Mouse (Mus musculus) myocyte (in vitro differentiated cells): ENCODE data around the gene Ptprs. TPM values are rescaled to one million over a fixed set of nuclear protein-coding genes. Genes with fewer than 3 reads are reported as not detected.

Experiments used
- H3K27me3 ChIP-seq: one replicate; pipeline ENCODE4 v1.6.1; 2011; ENCODE audit not compliant: control insufficient read depth, insufficient read depth, insufficient read length
- H3K36me3 ChIP-seq: one replicate; pipeline ENCODE4 v1.6.1; 2011; ENCODE audit not compliant: control insufficient read depth, insufficient read depth
- H3K4me2 ChIP-seq: one replicate; pipeline ENCODE4 v1.6.1; 2011; ENCODE audit warnings: low read depth, control low read depth
- H3K4me3 ChIP-seq: one replicate; pipeline ENCODE4 v1.5.1; 2011; ENCODE audit warnings: mild to moderate bottlenecking, control low read depth, moderate library complexity
- H3K79me2 ChIP-seq: one replicate; pipeline ENCODE4 v1.6.1; 2011; ENCODE audit not compliant: control insufficient read depth, insufficient read depth
- H3ac ChIP-seq: one replicate; pipeline ENCODE4 v1.6.1; 2011; ENCODE audit not compliant: control insufficient read depth, insufficient read length
- CEBPB ChIP-seq: IDR thresholded peaks from 2 replicates; pipeline ENCODE4 v1.6.1; 2011; ENCODE audit warnings: mild to moderate bottlenecking, moderate library complexity; ENCODE audit not compliant: poor library complexity, insufficient read depth, severe bottlenecking
- E2F4 ChIP-seq: IDR thresholded peaks from one replicate; pipeline ENCODE4 v1.6.1; 2011; ENCODE audit warnings: mild to moderate bottlenecking, control low read depth, moderate library complexity; ENCODE audit not compliant: insufficient read depth
- MAX ChIP-seq: IDR thresholded peaks from one replicate; pipeline ENCODE4 v1.6.1; 2011; ENCODE audit warnings: low read depth, mild to moderate bottlenecking, control low read depth
- MYOD1 ChIP-seq, 3 experiments: IDR thresholded peaks; one replicate each; pipeline ENCODE4 v1.6.1; 2011; ENCODE audit warnings: control low read depth in 2 of 3, low read depth in 2 of 3, mild to moderate bottlenecking in 2 of 3, moderate library complexity in 1 of 3; ENCODE audit not compliant: insufficient read length in 2 of 3, control insufficient read depth in 1 of 3
- MYOG ChIP-seq, 3 experiments: IDR thresholded peaks; one replicate each; pipeline ENCODE4 v1.6.1; 2011; ENCODE audit warnings: control low read depth in 2 of 3, low read depth in 2 of 3, mild to moderate bottlenecking in 2 of 3; ENCODE audit not compliant: insufficient read length in 2 of 3, control insufficient read depth in 1 of 3, insufficient read depth in 1 of 3
- POLR2A ChIP-seq: IDR thresholded peaks from one replicate; pipeline ENCODE4 v1.6.1; 2011; ENCODE audit warnings: low read depth, mild to moderate bottlenecking, control low read depth, moderate library complexity; ENCODE audit not compliant: insufficient read length
- POLR2AphosphoS2 ChIP-seq: IDR thresholded peaks from one replicate; pipeline ENCODE4 v1.6.1; 2011; ENCODE audit warnings: low read depth, control low read depth; ENCODE audit not compliant: insufficient read length
- REST ChIP-seq: IDR thresholded peaks from one replicate; pipeline ENCODE4 v1.6.1; 2011; ENCODE audit warnings: mild to moderate bottlenecking, control low read depth, moderate library complexity; ENCODE audit not compliant: insufficient read depth, insufficient read length
- SRF ChIP-seq: IDR thresholded peaks from one replicate; pipeline ENCODE4 v1.6.1; 2011; ENCODE audit warnings: low read depth; ENCODE audit not compliant: control insufficient read depth, insufficient read length
- TCF12 ChIP-seq: IDR thresholded peaks from one replicate; pipeline ENCODE4 v1.6.1; 2011; ENCODE audit warnings: mild to moderate bottlenecking, control low read depth; ENCODE audit not compliant: poor library complexity, insufficient read depth, severe bottlenecking
- TCF3 ChIP-seq: IDR thresholded peaks from one replicate; pipeline ENCODE4 v1.6.1; 2011; ENCODE audit warnings: low read depth, control low read depth; ENCODE audit not compliant: insufficient read length
- USF1 ChIP-seq: IDR thresholded peaks from one replicate; pipeline ENCODE4 v1.6.1; 2011; ENCODE audit warnings: low read depth, mild to moderate bottlenecking, control low read depth, moderate library complexity
- polyA plus RNA-seq: library from polyadenylated mRNA; unstranded; fragments of >200 nt; fragmentation: generic; extraction: Trizol; gene quantifications from one replicate; pipeline ENCODE4 v1.2.1, GENCODE M21; 2012; ENCODE audit warnings: missing spikeins

Gene Ptprs
- polyA plus RNA-seq, 1 experiment, result 116 TPM

- Histone ChIP-seq H3ac (no peak overlapping the region), H3K36me3 (no peaks in the 10 kb centered on the region), H3K4me2 (no peak overlapping the region), H3K4me3 (no peak overlapping the region), H3K79me2 (peaks cover 73% of the 10 kb centered on the region), H3K27me3 (no peaks in the 10 kb centered on the region)
- no peak for TF ChIP-seq SRF
- peak in 1 of 3 experiments; percentile 84 for TF ChIP-seq MYOD1 (IDR thresholded peaks at IDR 0.05; ENCODE audit: control insufficient read depth in 1 of 3, insufficient read length in 2 of 3, low read depth in 2 of 3)
- TF ChIP-seq MYOG (IDR thresholded peaks at IDR 0.05; ENCODE audit: control insufficient read depth in 1 of 3, insufficient read depth in 1 of 3, insufficient read length in 2 of 3, low read depth in 2 of 3), result peak in 1 of 3 experiments; percentile 67
- TF ChIP-seq TCF3, result no peak
- no peak for TF ChIP-seq USF1
- no peak for TF ChIP-seq REST
Observed at GRCm38 (mm10) chr17:56470571-56470970, 5.7 kb downstream of the Ptprs start.

GRCm38 (mm10) chr17:56470001-56470436 is 6.3 kb downstream of the Ptprs start:
- Histone ChIP-seq H3K4me3 (no peak overlapping the region), H3K27me3 (no peaks in the 10 kb centered on the region), H3K4me2 (no peak overlapping the region), H3ac (no peak overlapping the region), H3K36me3 (no peaks in the 10 kb centered on the region), H3K79me2 (peaks cover 73% of the 10 kb centered on the region)
- no peak for TF ChIP-seq TCF12
- no peak for TF ChIP-seq E2F4
- no peak for TF ChIP-seq USF1
- TF ChIP-seq MYOD1 (IDR thresholded peaks at IDR 0.05; ENCODE audit: control insufficient read depth in 1 of 3, insufficient read length in 2 of 3, low read depth in 2 of 3), result no peak
- TF ChIP-seq POLR2A, result no peak
- no peak for TF ChIP-seq MYOG (IDR thresholded peaks at IDR 0.05; ENCODE audit: control insufficient read depth in 1 of 3, insufficient read depth in 1 of 3, insufficient read length in 2 of 3, low read depth in 2 of 3)
- no peak for TF ChIP-seq POLR2AphosphoS2
- no peak for TF ChIP-seq REST
- no peak for TF ChIP-seq TCF3
- TF ChIP-seq SRF, result no peak
- TF ChIP-seq MAX, result no peak
- TF ChIP-seq CEBPB, result no peak

- H3K79me2 ChIP-seq, result peaks cover 73% of the 10 kb centered on the region
- H3ac ChIP-seq, result no peak overlapping the region
- no peak overlapping the region for H3K4me3 ChIP-seq
- no peak overlapping the region for H3K4me2 ChIP-seq
- no peaks in the 10 kb centered on the region for H3K27me3 ChIP-seq
- no peak for TF ChIP-seq MYOG (IDR thresholded peaks at IDR 0.05; ENCODE audit: control insufficient read depth in 1 of 3, insufficient read depth in 1 of 3, insufficient read length in 2 of 3, low read depth in 2 of 3)
- no peak for TF ChIP-seq CEBPB
- no peak for TF ChIP-seq USF1
- no peak for TF ChIP-seq TCF12
- H3K36me3 ChIP-seq, result no peaks in the 10 kb centered on the region
Observed at GRCm38 (mm10) chr17:56469275-56469674, 7.0 kb downstream of the Ptprs start.

GRCm38 (mm10) chr17:56468870-56469269 is 7.4 kb downstream of the Ptprs start:
- Histone ChIP-seq H3ac (no peak overlapping the region), H3K36me3 (no peaks in the 10 kb centered on the region), H3K4me2 (no peak overlapping the region), H3K27me3 (no peaks in the 10 kb centered on the region), H3K79me2 (peaks cover 73% of the 10 kb centered on the region), H3K4me3 (no peak overlapping the region)
- TF ChIP-seq CEBPB (no peak), REST (no peak), MYOD1 (IDR thresholded peaks at IDR 0.05; ENCODE audit: control insufficient read depth in 1 of 3, insufficient read length in 2 of 3, low read depth in 2 of 3) (peak in 1 of 3 experiments; percentile 31), MAX (no peak), USF1 (peak; percentile 17), TCF12 (no peak), MYOG (IDR thresholded peaks at IDR 0.05; ENCODE audit: control insufficient read depth in 1 of 3, insufficient read depth in 1 of 3, insufficient read length in 2 of 3, low read depth in 2 of 3) (no peak)

- Histone ChIP-seq H3K4me2 (no peak overlapping the region), H3K4me3 (no peak overlapping the region), H3K27me3 (no peaks in the 10 kb centered on the region), H3K79me2 (peaks cover 72% of the 10 kb centered on the region), H3ac (no peak overlapping the region), H3K36me3 (no peaks in the 10 kb centered on the region)
- TF ChIP-seq POLR2AphosphoS2, result no peak
- TF ChIP-seq CEBPB, result no peak
- no peak for TF ChIP-seq E2F4
- TF ChIP-seq MAX, result no peak
- peak in 1 of 3 experiments; percentile 11 for TF ChIP-seq MYOG (IDR thresholded peaks at IDR 0.05; ENCODE audit: control insufficient read depth in 1 of 3, insufficient read depth in 1 of 3, insufficient read length in 2 of 3, low read depth in 2 of 3)
Observed at GRCm38 (mm10) chr17:56468380-56468779, 7.9 kb downstream of the Ptprs start.
